Mouse (Mus musculus) liver, embryonic 15.5 days (tissue): ENCODE measurements around the gene Npas1. TPM values are rescaled to one million over a fixed set of nuclear protein-coding genes. Genes with fewer than 3 reads are reported as not detected.

Source experiments
- ATAC-seq: fragments of 200-750 bp; cut with Nextera tagmentation; 2 replicates; pipeline ENCODE4 v1.8.0; 2017; ENCODE audit warnings: moderate number of reproducible peaks, mild to moderate bottlenecking, moderate library complexity; ENCODE audit not compliant: insufficient read depth
- H3K27ac ChIP-seq: fragments of 300-500 bp; sonication (generic); replicated peaks from 2 replicates; pipeline ENCODE4 v1.5.1; 2015; ENCODE audit warnings: mild to moderate bottlenecking, inconsistent platforms
- H3K27me3 ChIP-seq: fragments of 300-500 bp; sonication (generic); 2 replicates; pipeline ENCODE4 v1.6.1; 2015; ENCODE audit warnings: mild to moderate bottlenecking, inconsistent platforms
- H3K36me3 ChIP-seq: fragments of 300-500 bp; sonication (generic); replicated peaks from 2 replicates; pipeline ENCODE4 v1.6.1; 2015; ENCODE audit warnings: moderate library complexity, mild to moderate bottlenecking, inconsistent platforms
- H3K4me1 ChIP-seq: fragments of 300-500 bp; sonication (generic); replicated peaks from 2 replicates; pipeline ENCODE4 v1.6.1; 2015; ENCODE audit warnings: inconsistent platforms
- H3K4me2 ChIP-seq: fragments of 300-500 bp; sonication (generic); 2 replicates; pipeline ENCODE4 v1.6.1; 2015; ENCODE audit warnings: moderate library complexity, mild to moderate bottlenecking, inconsistent platforms
- H3K4me3 ChIP-seq: fragments of 300-500 bp; sonication (generic); replicated peaks from 2 replicates; pipeline ENCODE4 v1.5.1; 2015; ENCODE audit warnings: mild to moderate bottlenecking, inconsistent platforms
- H3K9ac ChIP-seq: fragments of 300-500 bp; sonication (generic); 2 replicates; pipeline ENCODE4 v1.6.1; 2015; ENCODE audit warnings: moderate library complexity, mild to moderate bottlenecking, inconsistent platforms
- H3K9me3 ChIP-seq: fragments of 300-500 bp; sonication (generic); replicated peaks from 2 replicates; pipeline ENCODE4 v1.6.1; 2016; ENCODE audit warnings: inconsistent platforms
- WGBS: fragments of 180-500 bp; shearing (Covaris S2); methylation state at CpG from one replicate; pipeline ENCODE4 v1.1.7; 2015; ENCODE audit warnings: mixed read lengths; ENCODE audit not compliant: insufficient replicate concordance; 5-methylcytosine and 5-hydroxymethylcytosine counted together
- polyA plus RNA-seq: library from polyadenylated mRNA; unstranded; fragments of >200 nt; fragmentation: Nextera tagmentation; extraction: Ambion mirVana; gene quantifications from 2 replicates; pipeline ENCODE4 v1.2.1, GENCODE M21; 2015

Npas1 gene
- polyA plus RNA-seq, 1 experiment from 2014 or later = 0.12 TPM

DNA sequence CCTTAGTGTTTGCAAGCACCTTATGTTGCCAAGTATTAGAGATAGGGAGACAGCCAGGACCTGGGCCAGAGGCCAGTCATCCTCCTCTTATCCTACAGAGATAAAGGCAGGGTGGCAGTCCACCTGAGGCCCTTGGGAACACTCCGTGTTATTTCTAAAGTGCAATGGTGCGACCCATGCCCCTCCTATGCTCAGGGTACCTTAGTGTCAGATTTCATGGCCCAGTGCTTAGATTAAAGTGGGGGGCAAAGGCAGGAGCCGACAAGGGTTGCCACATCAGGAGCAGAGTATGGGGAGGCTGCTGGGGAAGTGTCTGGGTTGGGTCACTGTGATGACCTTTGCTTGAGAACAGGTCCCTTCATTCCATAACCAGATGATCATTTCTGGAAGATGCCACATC lies 18.7 kb upstream of the Npas1 start:
- no peak for ATAC-seq
- no peaks in the 10 kb centered on the region for H3K27me3 ChIP-seq
- H3K4me3 ChIP-seq = no peak overlapping the region
- H3K4me1 ChIP-seq = no peaks in the 10 kb centered on the region
- 60% methylated on average over 3 of the region's 3 CpGs for WGBS
- no peak overlapping the region for H3K4me2 ChIP-seq
- no peaks in the 10 kb centered on the region for H3K9me3 ChIP-seq
- H3K36me3 ChIP-seq = peaks cover 22% of the 10 kb centered on the region
- no peak overlapping the region for H3K27ac ChIP-seq
- H3K9ac ChIP-seq = no peak overlapping the region

GRCm38 (mm10) chr7:16493361-16493760 lies 15.8 kb upstream of the Npas1 start:
- Histone ChIP-seq H3K9ac (no peak overlapping the region), H3K9me3 (no peaks in the 10 kb centered on the region), H3K4me2 (no peak overlapping the region), H3K36me3 (peaks cover 20% of the 10 kb centered on the region), H3K27ac (no peak overlapping the region), H3K27me3 (no peaks in the 10 kb centered on the region), H3K4me3 (no peak overlapping the region), H3K4me1 (no peaks in the 10 kb centered on the region)
- 27% methylated on average over 2 of the region's 2 CpGs for WGBS
- no peak for ATAC-seq

GRCm38 (mm10) chr7:16492211-16492610 lies 14.7 kb upstream of the Npas1 start:
- ATAC-seq = no peak
- H3K4me2 ChIP-seq = no peak overlapping the region
- no peak overlapping the region for H3K27ac ChIP-seq
- no peaks in the 10 kb centered on the region for H3K9me3 ChIP-seq
- no peak overlapping the region for H3K4me3 ChIP-seq
- 52% methylated on average over 3 of the region's 3 CpGs for whole genome bisulfite sequencing
- H3K27me3 ChIP-seq = no peaks in the 10 kb centered on the region
- no peaks in the 10 kb centered on the region for H3K4me1 ChIP-seq
- H3K36me3 ChIP-seq = peaks cover 9% of the 10 kb centered on the region
- no peak overlapping the region for H3K9ac ChIP-seq

- peaks cover 5% of the 10 kb centered on the region for H3K36me3 ChIP-seq
- no peaks in the 10 kb centered on the region for H3K9me3 ChIP-seq
- no peaks in the 10 kb centered on the region for H3K4me1 ChIP-seq
- ATAC-seq = no peak
- H3K4me2 ChIP-seq = no peak overlapping the region
- H3K4me3 ChIP-seq = no peak overlapping the region
- H3K9ac ChIP-seq = no peak overlapping the region
- H3K27ac ChIP-seq = no peak overlapping the region
- WGBS = 33% methylated on average over 3 of the region's 3 CpGs
- no peaks in the 10 kb centered on the region for H3K27me3 ChIP-seq
Measured at GRCm38 (mm10) chr7:16491759-16492158, 14.2 kb upstream of the Npas1 start.

DNA sequence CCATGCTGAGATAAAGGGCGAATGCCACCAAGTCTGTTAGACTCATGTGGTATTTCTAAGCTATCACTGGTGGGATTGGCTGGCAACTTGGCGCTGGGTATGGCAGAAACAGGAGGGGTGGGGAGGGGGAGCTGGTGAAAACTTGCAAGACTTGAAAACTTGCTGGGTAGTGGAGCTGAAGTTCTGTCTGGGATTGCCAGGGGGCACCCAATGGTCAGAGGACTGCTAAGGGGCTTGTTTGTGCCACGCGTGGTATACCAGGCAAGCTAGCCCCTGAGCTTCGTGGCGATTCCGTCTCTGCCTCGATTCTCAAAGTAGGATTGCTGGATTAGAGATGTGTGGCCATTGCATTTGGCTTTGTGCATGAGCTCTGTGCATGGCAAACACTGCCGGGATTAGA lies 12.4 kb upstream of the Npas1 start:
- no peak overlapping the region for H3K27ac ChIP-seq
- no peaks in the 10 kb centered on the region for H3K27me3 ChIP-seq
- no peak overlapping the region for H3K9ac ChIP-seq
- H3K36me3 ChIP-seq = no peaks in the 10 kb centered on the region
- WGBS = 70% methylated on average over 9 of the region's 9 CpGs
- no peaks in the 10 kb centered on the region for H3K4me1 ChIP-seq
- no peak for ATAC-seq
- H3K9me3 ChIP-seq = no peaks in the 10 kb centered on the region
- H3K4me2 ChIP-seq = no peak overlapping the region
- H3K4me3 ChIP-seq = no peak overlapping the region

DNA sequence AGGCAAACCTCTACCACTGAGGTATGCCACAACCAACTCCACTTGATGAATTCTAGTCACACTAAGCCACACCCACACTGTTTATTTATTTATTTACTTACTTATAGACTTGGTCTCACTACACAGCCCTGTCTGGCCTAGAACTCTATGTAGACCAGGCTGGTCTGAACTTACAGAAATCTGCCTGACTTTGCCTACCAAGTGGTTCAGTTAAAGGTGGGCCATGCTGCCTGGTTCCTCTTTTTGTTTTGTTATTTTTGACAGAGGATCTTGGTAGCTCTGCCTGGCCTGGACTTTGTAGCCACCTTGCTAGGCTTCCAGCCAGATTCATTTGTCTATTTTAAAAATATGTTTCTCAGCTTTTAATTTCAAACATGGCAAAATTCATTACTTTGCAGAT lies 11.3 kb upstream of the Npas1 start:
- no peaks in the 10 kb centered on the region for H3K4me1 ChIP-seq
- H3K27me3 ChIP-seq = no peaks in the 10 kb centered on the region
- H3K27ac ChIP-seq = no peak overlapping the region
- H3K9me3 ChIP-seq = no peaks in the 10 kb centered on the region
- H3K4me2 ChIP-seq = no peak overlapping the region
- no peak overlapping the region for H3K9ac ChIP-seq
- H3K4me3 ChIP-seq = no peak overlapping the region
- ATAC-seq = no peak
- H3K36me3 ChIP-seq = no peaks in the 10 kb centered on the region

- H3K4me1 ChIP-seq = peaks cover 24% of the 10 kb centered on the region
- 3% methylated on average over 34 of the region's 34 CpGs for WGBS
- H3K9me3 ChIP-seq = no peaks in the 10 kb centered on the region
- H3K36me3 ChIP-seq = no peaks in the 10 kb centered on the region
- H3K4me3 ChIP-seq = peak overlapping the region; percentile 23
- H3K9ac ChIP-seq = no peak overlapping the region
- H3K27ac ChIP-seq = no peak overlapping the region
- no peak; the same call in 1 of the 2 replicates for ATAC-seq
- H3K27me3 ChIP-seq = peaks cover 71% of the 10 kb centered on the region
- peak overlapping the region; percentile 56 for H3K4me2 ChIP-seq
Measured at GRCm38 (mm10) chr7:16476600-16476989, 933 bp downstream of the Npas1 start.

GRCm38 (mm10) chr7:16475764-16476599 lies 1.5 kb downstream of the Npas1 start:
- peaks cover 75% of the 10 kb centered on the region for H3K27me3 ChIP-seq
- ATAC-seq = no peak
- no peaks in the 10 kb centered on the region for H3K36me3 ChIP-seq
- peak overlapping the region; percentile 56 for H3K4me2 ChIP-seq
- WGBS = 2% methylated on average over 59 of the region's 59 CpGs
- H3K9me3 ChIP-seq = no peaks in the 10 kb centered on the region
- H3K4me1 ChIP-seq = peaks cover 24% of the 10 kb centered on the region
- no peak overlapping the region for H3K27ac ChIP-seq
- peak overlapping the region; percentile 23 for H3K4me3 ChIP-seq
- no peak overlapping the region for H3K9ac ChIP-seq

DNA sequence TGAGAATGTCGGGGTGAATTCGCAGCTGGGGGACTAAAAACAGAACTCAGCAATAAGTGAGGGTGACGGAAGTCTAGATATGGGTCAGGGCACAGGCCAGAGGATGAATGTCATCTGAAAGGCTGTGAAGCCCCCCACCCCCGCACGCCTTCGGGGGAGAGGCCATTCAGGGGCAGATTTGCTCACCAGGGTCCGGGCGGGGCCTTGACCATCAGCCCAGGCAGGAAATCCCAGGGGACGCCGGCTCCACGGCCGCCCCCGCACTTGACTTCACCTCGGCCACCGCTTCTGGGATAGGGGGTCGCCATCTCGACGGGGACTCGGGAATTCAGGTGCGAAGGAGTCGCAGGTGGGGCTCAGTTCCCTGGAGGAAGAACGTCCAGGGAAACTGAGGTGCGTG lies 2.2 kb downstream of the Npas1 start:
- 5% methylated on average over 23 of the region's 23 CpGs for WGBS
- H3K27ac ChIP-seq = no peak overlapping the region
- no peak overlapping the region for H3K4me3 ChIP-seq
- no peaks in the 10 kb centered on the region for H3K9me3 ChIP-seq
- ATAC-seq = no peak
- no peak overlapping the region for H3K9ac ChIP-seq
- peaks cover 24% of the 10 kb centered on the region for H3K4me1 ChIP-seq
- no peaks in the 10 kb centered on the region for H3K36me3 ChIP-seq
- peaks cover 80% of the 10 kb centered on the region for H3K27me3 ChIP-seq
- H3K4me2 ChIP-seq = peak overlapping the region; percentile 56; the same call in 1 of the 2 replicates

DNA sequence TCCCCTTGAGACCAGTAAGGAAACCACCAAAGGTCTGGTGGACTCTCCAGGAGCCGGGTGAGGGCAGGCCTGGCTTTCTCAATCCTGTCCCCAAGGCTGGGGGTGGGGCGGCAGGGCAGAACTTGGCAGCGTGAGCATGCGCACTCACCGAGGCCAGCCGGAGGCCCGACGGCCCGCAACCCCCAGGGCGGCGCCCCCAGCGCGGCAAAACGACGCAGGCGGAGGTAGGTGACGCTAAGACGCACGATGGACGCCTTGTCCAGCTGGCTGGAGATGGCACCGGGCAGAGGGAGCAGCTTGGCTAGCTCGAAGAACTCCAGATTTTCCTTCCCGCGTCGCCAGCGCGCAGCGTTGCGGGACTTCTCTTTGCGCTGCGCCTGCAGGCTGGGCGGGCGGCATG lies 3.1 kb downstream of the Npas1 start:
- no peak overlapping the region for H3K27ac ChIP-seq
- peaks cover 24% of the 10 kb centered on the region for H3K4me1 ChIP-seq
- no peak overlapping the region for H3K4me3 ChIP-seq
- 6% methylated on average over 33 of the region's 33 CpGs for WGBS
- H3K27me3 ChIP-seq = peaks cover 88% of the 10 kb centered on the region
- no peak for ATAC-seq
- no peaks in the 10 kb centered on the region for H3K9me3 ChIP-seq
- no peaks in the 10 kb centered on the region for H3K36me3 ChIP-seq
- H3K4me2 ChIP-seq = peak overlapping the region; percentile 49
- H3K9ac ChIP-seq = no peak overlapping the region

DNA sequence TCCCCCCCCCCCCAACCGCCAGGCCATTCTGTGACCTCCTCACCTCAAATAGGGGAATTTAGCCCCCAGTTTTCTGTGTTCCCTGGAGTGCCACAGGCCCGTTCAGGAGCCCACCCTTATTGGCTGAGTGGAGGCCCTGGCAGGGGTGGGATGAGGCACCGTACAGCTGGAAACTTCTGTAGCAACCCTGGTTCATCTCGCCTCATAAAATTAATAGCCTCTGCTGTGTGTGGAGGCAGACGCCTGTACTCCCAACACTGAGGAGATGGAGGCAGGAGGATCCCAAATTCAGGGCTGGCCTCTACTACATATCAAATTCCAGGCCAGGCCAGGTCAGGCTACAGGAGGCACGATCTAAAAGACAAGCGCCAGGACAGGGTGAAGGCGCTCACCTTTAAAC lies 3.7 kb downstream of the Npas1 start:
- 54% methylated on average over 8 of the region's 8 CpGs for WGBS
- Histone ChIP-seq H3K36me3 (no peaks in the 10 kb centered on the region), H3K27me3 (peaks cover 94% of the 10 kb centered on the region), H3K4me3 (no peak overlapping the region), H3K9me3 (no peaks in the 10 kb centered on the region), H3K9ac (no peak overlapping the region), H3K27ac (no peak overlapping the region), H3K4me1 (peaks cover 24% of the 10 kb centered on the region), H3K4me2 (no peak overlapping the region)
- ATAC-seq = no peak
